7 mouse cellular contexts compared by ENCODE assay signal in genomic region chr11:109221209-109222007, GRCm38 (mm10).
DNase-seq lines count a peak whose midpoint lies in the region; ATAC-seq and TF ChIP-seq lines count a peak whose summit lies in the region.

No protein-coding gene starts in this region.

- H3K9me3 ChIP-seq in intestine, postnatal 0 days (ENCODE audit: control insufficient read depth), result no peaks in the 10 kb centered on the region
- H3K9me3 ChIP-seq in intestine, embryonic 15.5 days, result no peaks in the 10 kb centered on the region
- H3K9me3 ChIP-seq in neural tube, embryonic 14.5 days (ENCODE audit: control insufficient read depth, low read length), result no peaks in the 10 kb centered on the region
- H3K9me3 ChIP-seq in intestine, embryonic 16.5 days (ENCODE audit: control insufficient read depth, low read length), result no peaks in the 10 kb centered on the region

- H3K9ac ChIP-seq in intestine, postnatal 0 days (ENCODE audit: low read depth, low read length), result no peak overlapping the region
- H3K9ac ChIP-seq in intestine, embryonic 15.5 days, result no peak overlapping the region
- no peak overlapping the region for H3K9ac ChIP-seq in neural tube, embryonic 14.5 days (replicated peaks; ENCODE audit: low read depth, low read length)
- no peak overlapping the region for H3K9ac ChIP-seq in intestine, embryonic 16.5 days (ENCODE audit: low read depth, low read length)

- H3K4me1 ChIP-seq in intestine, postnatal 0 days (replicated peaks; ENCODE audit: control insufficient read depth, insufficient read depth, low read length), result no peaks in the 10 kb centered on the region
- H3K4me1 ChIP-seq in intestine, embryonic 15.5 days (replicated peaks), result no peaks in the 10 kb centered on the region
- H3K4me1 ChIP-seq in neural tube, embryonic 14.5 days (ENCODE audit: control insufficient read depth, insufficient read depth, low read length), result no peaks in the 10 kb centered on the region; the same call in 1 of the 2 replicates
- no peaks in the 10 kb centered on the region for H3K4me1 ChIP-seq in intestine, embryonic 16.5 days (ENCODE audit: control insufficient read depth, insufficient read depth, low read length)

- TF ChIP-seq CTCF in intestine, postnatal 0 days (IDR thresholded peaks at IDR 0.05; ENCODE audit: low read depth), result peak; percentile 69

- no peaks in the 10 kb centered on the region for H3K27me3 ChIP-seq in intestine, postnatal 0 days (replicated peaks; ENCODE audit: control insufficient read depth, insufficient read depth, low read length)
- H3K27me3 ChIP-seq in intestine, embryonic 15.5 days (replicated peaks), result no peaks in the 10 kb centered on the region
- no peaks in the 10 kb centered on the region for H3K27me3 ChIP-seq in neural tube, embryonic 14.5 days (ENCODE audit: control insufficient read depth, insufficient read depth, low read length)
- H3K27me3 ChIP-seq in intestine, embryonic 16.5 days (replicated peaks; ENCODE audit: control insufficient read depth, insufficient read depth, low read length), result no peaks in the 10 kb centered on the region

- no peak overlapping the region for H3K4me2 ChIP-seq in intestine, postnatal 0 days (replicated peaks; ENCODE audit: low read depth)
- no peak overlapping the region for H3K4me2 ChIP-seq in intestine, embryonic 15.5 days (replicated peaks)
- no peak overlapping the region for H3K4me2 ChIP-seq in neural tube, embryonic 14.5 days (ENCODE audit: low read depth, low read length)
- no peak overlapping the region for H3K4me2 ChIP-seq in intestine, embryonic 16.5 days (ENCODE audit: low read depth, low read length)

- ATAC-seq in intestine, postnatal 0 days, result no peak
- no peak for ATAC-seq in intestine, embryonic 15.5 days
- ATAC-seq in neural tube, embryonic 14.5 days (ENCODE audit: low read depth), result peak; percentile 24; the same call in 1 of the 2 replicates
- ATAC-seq in intestine, embryonic 16.5 days, result no peak; the same call in 1 of the 2 replicates

- 51% methylated on average over 4 of the region's 4 CpGs for WGBS in intestine, postnatal 0 days
- WGBS in intestine, embryonic 15.5 days, result 40% methylated on average over 4 of the region's 4 CpGs
- 49% methylated on average over 4 of the region's 4 CpGs for WGBS in neural tube, embryonic 14.5 days
- WGBS in intestine, embryonic 16.5 days, result 42% methylated on average over 4 of the region's 4 CpGs

- no peaks in the 10 kb centered on the region for H3K36me3 ChIP-seq in intestine, postnatal 0 days (ENCODE audit: control insufficient read depth, insufficient read depth)
- H3K36me3 ChIP-seq in intestine, embryonic 15.5 days, result no peaks in the 10 kb centered on the region
- H3K36me3 ChIP-seq in neural tube, embryonic 14.5 days (ENCODE audit: control insufficient read depth, insufficient read depth, low read length), result no peaks in the 10 kb centered on the region
- H3K36me3 ChIP-seq in intestine, embryonic 16.5 days (ENCODE audit: control insufficient read depth, insufficient read depth, low read length), result no peaks in the 10 kb centered on the region

- no peak for DNase-seq in neural tube, embryonic 10.5 days (ENCODE audit: extremely low spot score, low spot score)
- DNase-seq in embryo, embryonic 9.5 days (ENCODE audit: extremely low spot score), result peak; percentile 25
- peak; percentile 53 for DNase-seq in retina, embryonic 14.5 days (ENCODE audit: low spot score)

- no peak overlapping the region for H3K4me3 ChIP-seq in intestine, postnatal 0 days (ENCODE audit: low read depth, low read length)
- H3K4me3 ChIP-seq in intestine, embryonic 15.5 days (replicated peaks), result no peak overlapping the region
- no peak overlapping the region for H3K4me3 ChIP-seq in neural tube, embryonic 14.5 days (ENCODE audit: low read depth, low read length)
- H3K4me3 ChIP-seq in intestine, embryonic 16.5 days (ENCODE audit: low read length), result no peak overlapping the region

- no peak overlapping the region for H3K27ac ChIP-seq in intestine, postnatal 0 days (ENCODE audit: low read depth, low read length)
- no peak overlapping the region for H3K27ac ChIP-seq in intestine, embryonic 15.5 days
- H3K27ac ChIP-seq in neural tube, embryonic 14.5 days (ENCODE audit: low read depth, low read length), result no peak overlapping the region
- no peak overlapping the region for H3K27ac ChIP-seq in intestine, embryonic 16.5 days (ENCODE audit: low read length)
